Mouse (Mus musculus) R1 (cell line): ENCODE data around the gene Klb.

Experiments used
- DNase-seq: peaks from one replicate; pipeline ENCODE4 v3.0.0-alpha.2; 2018; ENCODE audit warnings: low read depth, low spot score

Klb gene

GRCm38 (mm10) chr5:65374746-65375145 lies 26.6 kb downstream of the Klb start:
- no peak for DNase-seq

- no peak for DNase-seq
Measured at GRCm38 (mm10) chr5:65385704-65386103, 37.6 kb downstream of the Klb start.

GRCm38 (mm10) chr5:65387008-65387867 lies 39.1 kb downstream of the Klb start:
- DNase-seq: peak; percentile 37

GRCm38 (mm10) chr5:65390648-65391644 lies 42.8 kb downstream of the Klb start, which contains the start of the genes Rpl9 and Lias:
Rpl9 (minus strand) TSS chr5:65391444.
Lias (plus strand) TSS chr5:65391497.
- DNase-seq: peak; percentile 99

- DNase-seq: peak; percentile 66
Measured at GRCm38 (mm10) chr5:65391753-65392152, 43.6 kb downstream of the Klb start.

- no peak for DNase-seq
Measured at GRCm38 (mm10) chr5:65394425-65394824, 46.3 kb downstream of the Klb start.

- DNase-seq: peak; percentile 83
Measured at GRCm38 (mm10) chr5:65401251-65401994, 53.3 kb downstream of the Klb start.

- DNase-seq: peak; percentile 81
Measured at GRCm38 (mm10) chr5:65407989-65408388, 59.9 kb downstream of the Klb start.

- DNase-seq: peak; percentile 79
Measured at GRCm38 (mm10) chr5:65415653-65416458, 67.7 kb downstream of the Klb start.

GRCm38 (mm10) chr5:65419136-65419535 lies 71.0 kb downstream of the Klb start:
- DNase-seq: no peak

- no peak for DNase-seq
Measured at GRCm38 (mm10) chr5:65420822-65421221, 72.7 kb downstream of the Klb start.

- no peak for DNase-seq
Measured at GRCm38 (mm10) chr5:65422803-65423202, 74.7 kb downstream of the Klb start.

GRCm38 (mm10) chr5:65424215-65424614 lies 76.1 kb downstream of the Klb start:
- DNase-seq: no peak

GRCm38 (mm10) chr5:65425251-65425650 lies 77.1 kb downstream of the Klb start:
- no peak for DNase-seq

- peak; percentile 89 for DNase-seq
Measured at GRCm38 (mm10) chr5:65428321-65428720, 80.2 kb downstream of the Klb start.

GRCm38 (mm10) chr5:65429441-65429840 lies 81.3 kb downstream of the Klb start:
- no peak for DNase-seq
